Mouse (Mus musculus): ENCODE data around the gene Suv39h2. TPM values are rescaled to one million over a fixed set of nuclear protein-coding genes. Genes with fewer than 3 reads are reported as not detected.

Gene Suv39h2
- polyA plus RNA-seq (2014; fragmentation: Illumina TruSeq; extraction: RNeasy Lipid Tissue Mini Kit (QIAGEN cat#74804)) = 35.4 TPM

GRCm38 (mm10) chr2:3474861-3475283 is at the start of gene Suv39h2:
TSS of gene Suv39h2 (minus strand) at chr2:3475031.

DNA sequence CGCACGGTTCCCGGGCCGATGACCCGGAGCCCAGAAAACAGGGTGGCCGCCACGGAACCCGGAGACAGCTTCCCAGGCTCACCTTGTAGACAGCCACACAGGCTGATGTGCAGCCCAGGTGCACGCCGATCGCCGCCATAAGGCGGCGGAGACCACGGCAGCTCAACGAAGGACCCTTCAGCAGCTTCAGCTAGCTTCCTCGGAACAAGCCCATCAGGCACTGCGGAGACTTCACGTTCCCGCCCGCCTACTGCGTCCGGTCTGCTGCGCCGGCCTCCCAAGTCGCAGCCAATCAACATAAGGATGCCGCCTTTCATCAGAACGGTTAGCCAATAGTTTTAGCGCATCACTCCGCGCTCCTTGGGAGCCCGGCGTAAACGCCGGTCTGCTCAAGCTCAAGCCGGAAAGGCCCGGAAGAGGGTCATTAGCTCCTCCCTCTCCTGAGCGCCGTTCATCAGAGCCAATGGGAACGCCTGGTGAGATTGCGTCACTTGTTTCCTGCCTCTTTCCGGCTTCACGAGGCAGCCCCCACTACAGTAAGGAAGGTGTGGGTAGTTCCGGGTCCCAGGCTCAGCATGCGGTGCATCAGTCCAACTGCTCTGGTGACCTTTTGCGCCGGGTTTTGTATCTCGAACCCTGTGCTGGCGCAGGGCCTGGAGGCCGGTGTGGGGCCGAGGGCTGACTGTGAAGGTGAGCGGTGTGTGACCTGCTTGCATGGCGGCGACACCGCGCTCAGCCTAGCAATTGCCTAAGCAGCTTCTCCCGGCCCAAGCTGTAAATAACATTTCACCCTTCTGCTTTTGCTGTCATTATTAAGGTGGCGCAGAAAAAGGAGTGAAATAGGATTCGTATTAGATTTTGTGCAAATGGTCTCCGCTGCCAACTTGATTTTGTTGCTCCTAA is 38.0 kb upstream of the Suv39h2 start, which contains the start of the genes Gm45902, Hspa14 and Cdnf:
Gene Gm45902 (minus strand): TSS at position 239 of the 903 bp plus-strand sequence.
Gene Hspa14 (minus strand): TSS at position 263 of the 903 bp plus-strand sequence.
Gene Cdnf (plus strand): TSS at position 479 of the 903 bp plus-strand sequence.

DNA sequence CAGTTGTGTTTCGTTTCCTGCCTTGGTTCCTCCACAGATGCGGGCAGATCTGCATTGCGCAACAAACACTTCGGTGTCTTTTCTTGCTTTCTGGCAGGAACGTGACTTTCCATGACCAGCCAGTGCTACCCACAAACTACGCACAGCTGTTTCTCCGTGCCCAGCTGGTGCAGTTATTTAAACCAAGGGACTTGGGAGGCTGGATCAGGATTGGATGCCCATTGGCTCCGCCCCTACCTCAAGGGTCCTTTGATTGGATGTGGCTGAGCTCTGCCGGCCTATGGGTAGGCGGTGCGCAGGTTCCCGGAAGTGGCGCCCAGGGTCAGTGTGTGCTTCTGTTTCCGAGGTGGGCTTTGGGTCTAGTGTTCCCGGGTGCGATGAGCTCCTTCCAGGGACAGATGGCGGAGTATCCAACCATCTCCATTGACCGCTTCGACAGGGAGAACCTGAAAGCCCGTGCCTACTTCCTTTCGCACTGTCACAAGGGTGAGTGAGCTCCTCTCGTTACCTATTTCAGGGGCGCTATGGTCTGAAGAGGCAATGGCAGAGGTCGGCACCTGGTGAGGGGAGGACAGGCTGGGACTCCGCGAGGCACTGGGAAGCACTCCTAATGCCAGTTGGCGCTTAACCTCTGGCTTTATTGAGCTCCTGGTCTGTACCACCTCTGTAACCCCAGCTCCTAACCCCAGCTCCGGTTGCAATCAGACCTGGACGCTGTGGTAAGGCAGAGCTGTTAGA is 50.8 kb downstream of the Suv39h2 start, which contains the start of gene Dclre1c:
Gene Dclre1c (plus strand): TSS at position 291 of the 738 bp plus-strand sequence.

GRCm38 (mm10) chr2:3422548-3422947 is 52.3 kb downstream of the Suv39h2 start, which contains the start of gene Meig1:
TSS of gene Meig1 (minus strand) at chr2:3422648.

Other genes with a start within 250 kb of the Suv39h2 start
- 167 TPM for gene Nmt2, start 190.8 kb downstream of the Suv39h2 start, polyA plus RNA-seq (2014; fragmentation: Illumina TruSeq; extraction: RNeasy Lipid Tissue Mini Kit (QIAGEN cat#74804))
- gene Rpp38, start 142.4 kb downstream of the Suv39h2 start, polyA plus RNA-seq (2014; fragmentation: Illumina TruSeq; extraction: RNeasy Lipid Tissue Mini Kit (QIAGEN cat#74804)) = 27.7 TPM
- gene Acbd7, start 138.9 kb downstream of the Suv39h2 start, polyA plus RNA-seq (2014; fragmentation: Illumina TruSeq; extraction: RNeasy Lipid Tissue Mini Kit (QIAGEN cat#74804)) = not detected
- gene Olah, start 77.8 kb downstream of the Suv39h2 start, polyA plus RNA-seq (2014; fragmentation: Illumina TruSeq; extraction: RNeasy Lipid Tissue Mini Kit (QIAGEN cat#74804)) = 3.8 TPM
- 12.9 TPM for gene Meig1, start 52.4 kb downstream of the Suv39h2 start, polyA plus RNA-seq (2014; fragmentation: Illumina TruSeq; extraction: RNeasy Lipid Tissue Mini Kit (QIAGEN cat#74804))
- gene Dclre1c, start 50.9 kb downstream of the Suv39h2 start, polyA plus RNA-seq (2014; fragmentation: Illumina TruSeq; extraction: RNeasy Lipid Tissue Mini Kit (QIAGEN cat#74804)) = 7.8 TPM
- 5.0 TPM for gene Gm45902, start 37.8 kb upstream of the Suv39h2 start, polyA plus RNA-seq (2014; fragmentation: Illumina TruSeq; extraction: RNeasy Lipid Tissue Mini Kit (QIAGEN cat#74804))
- 52.7 TPM for gene Hspa14, start 37.8 kb upstream of the Suv39h2 start, polyA plus RNA-seq (2014; fragmentation: Illumina TruSeq; extraction: RNeasy Lipid Tissue Mini Kit (QIAGEN cat#74804))
- 3.3 TPM for gene Cdnf, start 38.0 kb upstream of the Suv39h2 start, polyA plus RNA-seq (2014; fragmentation: Illumina TruSeq; extraction: RNeasy Lipid Tissue Mini Kit (QIAGEN cat#74804))
- gene Fam107b, start 95.5 kb upstream of the Suv39h2 start, polyA plus RNA-seq (2014; fragmentation: Illumina TruSeq; extraction: RNeasy Lipid Tissue Mini Kit (QIAGEN cat#74804)) = 87.7 TPM

All from ovary, adult 10 weeks (tissue).